Mouse (Mus musculus) embryo, embryonic 10 days (tissue): ENCODE measurements around the gene Dscaml1.

Experiments used
- DNase-seq: peaks from one replicate; pipeline ENCODE4 v3.0.0-alpha.2; 2015; ENCODE audit warnings: low spot score

The Dscaml1 gene

DNA sequence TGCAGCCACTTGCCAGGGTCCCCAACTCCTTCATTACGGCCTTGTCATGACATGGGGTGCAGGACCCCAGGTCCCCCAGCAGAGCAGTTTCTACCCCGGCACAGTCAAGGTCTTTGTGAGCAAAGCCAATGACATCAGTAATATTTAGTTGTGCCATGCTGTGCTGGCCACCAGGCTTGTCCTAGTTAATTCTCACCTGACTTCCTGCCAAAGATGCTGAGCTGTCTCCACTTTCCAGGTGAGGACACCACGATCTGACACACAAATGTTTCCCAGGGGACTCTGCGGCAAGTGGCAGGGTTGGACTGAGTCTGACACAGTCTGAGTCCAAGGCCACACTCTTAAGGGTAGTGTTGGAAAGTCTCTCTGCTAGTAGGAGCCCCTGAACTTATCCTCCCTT, at the start of gene Dscaml1:
TSS of gene Dscaml1 (plus strand) at position 173 of the 400 bp plus-strand sequence.
- DNase-seq: no peak

DNA sequence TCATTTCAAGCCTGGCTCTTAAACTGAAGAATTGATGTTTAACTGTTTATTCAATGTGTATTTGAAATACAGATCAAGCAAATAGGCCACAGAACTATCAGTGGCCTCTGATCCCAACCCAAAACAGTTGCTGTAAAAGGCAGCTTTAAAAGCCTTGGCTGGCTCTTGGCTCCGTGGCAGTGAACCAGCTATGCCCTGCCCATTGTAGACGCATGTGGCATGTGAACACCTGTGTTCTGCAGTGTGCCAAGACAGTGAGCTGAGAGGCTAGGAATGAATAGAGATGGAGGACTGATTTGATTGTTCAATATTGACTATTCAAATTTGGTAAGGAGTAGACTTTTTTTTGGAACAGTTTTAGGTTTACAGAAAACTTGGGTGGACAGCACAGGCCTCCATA, 49.5 kb upstream of the Dscaml1 start:
- DNase-seq: no peak

DNA sequence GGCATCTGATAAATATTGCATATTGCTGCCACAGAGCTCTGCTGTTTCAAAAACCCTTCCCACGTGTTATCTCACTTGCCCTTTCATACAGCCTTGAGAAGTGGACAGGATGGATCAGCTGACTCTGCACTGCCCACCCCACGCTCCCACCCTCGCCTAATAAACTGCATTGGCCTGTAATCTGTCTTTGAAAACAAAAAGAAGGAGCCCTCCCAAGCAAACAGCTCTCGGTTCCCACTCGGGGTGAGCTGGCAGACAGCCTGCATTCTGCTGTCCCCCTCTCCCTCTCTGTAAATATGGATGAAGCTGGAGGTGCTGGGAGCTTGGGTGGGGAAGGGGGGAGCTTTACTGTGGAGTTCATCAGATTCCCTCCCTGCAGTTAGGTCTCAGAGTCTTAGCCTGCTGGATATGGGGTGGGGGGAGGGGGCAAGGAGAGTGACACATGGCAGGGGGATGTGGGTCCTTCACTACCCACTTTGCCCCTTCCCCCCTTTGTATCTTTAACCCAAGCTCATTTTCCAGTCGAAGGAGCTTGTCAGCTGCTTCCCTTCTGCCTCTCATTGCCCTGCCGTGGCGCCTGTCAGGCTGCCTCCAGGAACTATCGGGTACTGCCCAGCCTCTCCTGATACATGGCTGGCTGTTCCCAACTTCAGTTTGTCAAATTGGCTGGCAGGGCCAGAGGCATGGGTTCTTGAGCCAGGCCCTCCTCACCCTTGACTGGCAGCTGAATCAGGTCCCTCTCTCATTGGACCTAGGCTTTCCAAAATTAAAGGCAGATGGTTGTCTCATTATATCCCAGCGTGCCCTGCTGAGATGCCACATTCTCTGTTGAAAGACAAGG, 45.8 kb upstream of the Dscaml1 start:
- no peak for DNase-seq

DNA sequence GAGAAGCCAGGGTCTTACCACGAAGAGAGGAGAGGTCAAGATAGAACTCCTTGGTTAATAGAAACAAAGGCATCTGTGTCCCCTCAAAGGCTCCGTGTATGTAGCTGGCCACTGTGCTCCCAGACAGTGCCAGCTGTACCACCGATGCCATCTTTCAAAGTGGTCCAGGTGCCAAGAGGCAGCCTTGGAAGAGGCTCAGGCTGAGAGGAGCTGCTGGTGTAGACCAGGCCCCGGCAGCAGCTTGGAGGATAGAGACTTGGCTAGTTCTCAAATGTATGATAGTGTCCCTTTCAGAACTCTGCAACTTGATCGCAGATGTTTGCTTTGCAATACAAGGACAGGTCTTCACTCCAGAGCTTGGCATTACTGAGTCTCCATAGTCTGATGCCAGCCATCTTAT, 44.1 kb upstream of the Dscaml1 start:
- no peak for DNase-seq

DNA sequence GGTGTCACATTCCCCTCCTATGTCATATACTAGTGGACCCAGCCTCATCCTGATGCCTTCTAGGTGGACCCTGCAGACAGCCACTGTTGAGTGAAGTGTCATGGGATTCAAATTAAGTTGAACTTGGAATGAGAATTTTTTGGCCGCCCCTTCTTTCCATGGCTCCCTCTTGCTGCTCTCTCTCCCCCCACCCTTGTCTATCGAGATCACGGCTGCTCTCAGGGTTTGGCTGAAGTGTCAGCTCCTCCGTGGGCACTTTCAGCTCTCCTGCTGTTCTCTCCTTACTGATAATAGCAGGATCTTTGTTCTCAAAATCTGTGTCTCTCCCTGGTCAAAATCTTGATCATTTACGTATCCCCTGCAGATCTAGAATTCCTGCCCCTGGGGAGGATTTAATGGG, 43.6 kb upstream of the Dscaml1 start:
- DNase-seq: no peak

DNA sequence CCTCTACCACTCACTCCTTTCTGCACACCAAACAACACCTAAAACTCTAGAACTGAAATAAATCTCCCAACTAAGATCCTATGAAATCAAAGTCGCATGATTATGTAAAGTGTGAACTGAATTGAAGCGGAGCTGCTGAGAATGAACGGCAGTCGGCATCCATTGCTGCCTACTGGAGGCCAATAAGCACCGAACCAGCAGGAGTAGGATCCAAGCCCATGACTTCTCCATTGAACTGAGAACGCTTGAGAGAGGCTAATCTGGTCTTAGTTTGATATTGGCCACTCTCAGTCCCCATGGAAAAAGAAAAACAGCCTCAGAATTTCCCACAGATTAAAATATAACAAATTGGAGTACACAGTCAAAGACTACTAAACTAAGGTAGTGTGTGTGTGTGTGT, 42.5 kb upstream of the Dscaml1 start:
- no peak for DNase-seq

DNA sequence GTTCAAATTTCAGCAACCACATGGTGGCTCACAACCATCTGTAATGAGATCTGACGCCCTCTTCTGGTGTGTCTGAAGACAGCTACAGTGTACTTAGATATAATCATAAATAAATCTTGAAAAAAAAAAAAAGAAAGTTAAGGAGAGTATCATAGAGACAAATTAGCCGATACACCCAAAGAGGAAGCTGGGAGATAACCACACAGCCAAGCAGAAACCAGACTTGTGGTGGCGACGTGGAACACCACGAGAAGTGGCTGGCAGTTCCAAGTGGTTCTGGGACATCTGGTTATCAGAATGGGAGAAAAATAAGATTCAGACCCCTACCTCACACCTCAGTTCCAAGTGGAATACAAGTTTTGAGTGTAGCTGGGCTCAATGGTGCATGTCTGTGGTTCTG, 39.7 kb upstream of the Dscaml1 start:
- DNase-seq: no peak

DNA sequence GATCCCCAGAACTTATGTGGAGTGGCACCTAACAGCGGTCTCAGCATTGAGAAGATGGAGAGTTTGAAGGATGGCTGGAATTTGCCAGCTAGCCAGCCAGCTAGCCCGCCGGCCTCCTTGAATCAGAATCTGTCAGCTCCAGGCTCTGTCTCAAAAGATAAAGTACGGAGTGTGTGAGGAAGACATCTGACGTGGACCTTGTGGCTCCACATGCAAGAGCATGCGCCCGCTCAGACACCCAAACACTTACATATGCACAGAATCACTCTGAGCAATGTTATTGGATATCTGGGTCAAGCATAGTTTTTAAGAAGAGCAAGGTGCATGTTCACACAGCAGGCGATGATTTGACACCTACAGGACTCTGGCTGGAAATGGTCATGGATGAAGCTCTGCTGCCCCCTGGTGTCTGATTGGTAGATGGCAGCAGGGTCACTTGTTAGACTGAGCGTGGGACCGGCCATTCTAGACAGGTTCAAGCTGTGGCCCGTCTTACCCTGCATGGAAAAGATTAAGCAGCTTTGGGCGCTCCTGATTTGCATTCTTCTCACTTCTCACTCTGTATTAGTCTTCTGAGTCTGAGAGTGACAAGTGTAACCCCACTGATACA, 37.9 kb upstream of the Dscaml1 start:
- DNase-seq: peak; percentile 90

DNA sequence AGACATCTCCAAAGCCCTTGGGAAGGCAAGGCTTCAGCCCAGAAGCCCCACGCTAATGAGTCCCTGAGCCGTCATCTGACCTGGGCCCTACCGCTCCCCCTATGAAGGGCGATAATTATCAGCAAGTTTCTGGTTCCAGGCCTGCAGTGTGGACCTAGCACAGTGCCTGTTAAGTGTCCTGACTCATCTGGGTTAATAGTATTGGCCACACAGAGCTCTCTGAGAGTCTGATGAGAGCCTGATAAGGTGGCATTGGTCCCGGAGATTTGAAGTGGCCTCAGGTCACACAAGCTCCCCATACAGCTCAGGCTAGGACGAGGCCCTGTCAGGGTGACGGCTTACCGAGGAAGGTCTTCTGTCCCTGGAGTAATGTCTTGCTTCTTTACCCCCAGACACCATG, 36.8 kb upstream of the Dscaml1 start:
- DNase-seq: no peak

DNA sequence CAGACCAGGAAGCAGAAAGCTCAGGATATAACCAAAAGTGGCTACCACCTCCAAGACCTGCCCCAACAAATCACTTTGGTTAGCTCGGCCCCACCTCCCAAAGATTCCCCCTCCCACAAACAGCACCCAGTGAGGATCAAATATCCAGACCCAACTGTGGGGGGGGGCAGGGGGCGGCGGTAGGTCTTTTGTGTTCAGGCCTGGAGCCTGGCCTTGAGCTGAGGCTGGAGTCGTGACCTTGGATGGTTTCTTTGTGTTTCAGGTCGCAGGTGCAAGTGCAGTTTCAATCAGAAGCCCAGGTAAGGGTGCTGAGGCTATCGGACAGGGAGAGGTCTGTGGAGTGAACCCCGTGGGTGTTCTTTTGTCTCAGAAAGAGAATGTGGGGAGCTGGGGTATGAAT, 35.1 kb upstream of the Dscaml1 start:
- DNase-seq: no peak

DNA sequence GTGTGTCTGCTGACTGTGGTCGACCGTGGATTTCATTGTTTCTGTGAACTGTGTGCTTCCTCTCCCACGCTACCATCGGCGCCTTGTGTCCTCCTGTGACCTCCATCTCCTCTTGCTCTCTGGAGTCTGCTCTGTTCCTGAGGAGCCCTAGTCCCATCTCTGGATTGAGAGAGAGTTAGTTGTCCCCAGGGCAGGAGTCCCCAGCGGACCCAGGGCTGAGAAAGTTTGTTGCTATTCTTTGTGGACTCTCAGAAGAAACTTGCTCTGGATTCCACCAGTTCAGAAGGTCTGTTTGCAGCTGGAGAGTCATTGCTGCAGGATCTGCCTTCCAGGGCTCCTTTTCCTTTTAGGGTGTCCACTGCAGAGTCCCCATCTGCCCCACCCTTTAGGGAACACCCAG, 31.2 kb upstream of the Dscaml1 start:
- DNase-seq: no peak

DNA sequence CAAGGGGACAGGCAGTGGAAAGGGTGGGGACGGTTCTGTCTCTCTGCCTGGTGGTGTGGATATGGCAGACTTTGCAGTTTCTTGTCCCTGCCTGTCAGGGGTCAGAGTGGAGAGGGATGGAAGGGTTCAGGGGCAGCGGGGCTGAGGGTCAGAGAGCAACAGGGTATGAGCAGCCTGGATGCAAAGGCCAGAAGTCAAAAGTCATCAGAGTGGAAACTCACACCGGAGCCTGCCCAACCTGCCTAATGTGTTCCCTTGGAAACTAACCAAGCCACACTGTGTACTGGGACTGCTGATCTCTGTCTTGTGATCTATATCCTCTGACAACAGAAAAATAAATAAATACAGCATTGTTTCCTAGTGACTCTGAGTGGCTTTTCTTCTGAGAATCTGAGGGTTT, 30.6 kb upstream of the Dscaml1 start:
- DNase-seq: no peak

DNA sequence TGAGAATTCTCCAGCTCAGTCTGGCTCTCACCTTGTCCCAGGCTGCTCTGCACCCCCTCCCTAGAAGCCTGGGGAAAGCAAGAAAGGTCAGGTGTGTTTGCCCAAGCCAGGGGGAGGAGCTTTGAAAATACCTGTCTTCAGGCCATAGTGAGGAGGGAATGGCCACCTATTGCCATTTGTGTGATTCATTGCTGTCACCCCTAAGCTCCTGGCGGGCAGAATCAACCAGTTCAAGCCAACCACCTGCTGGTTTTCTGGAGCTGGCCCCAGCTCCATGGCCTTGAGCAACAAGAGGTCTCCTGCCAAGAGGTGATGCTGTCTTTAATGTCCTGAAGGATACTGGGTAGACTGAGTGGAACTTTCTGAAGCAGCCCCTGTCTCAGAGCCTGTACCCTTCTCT, 28.1 kb upstream of the Dscaml1 start:
- DNase-seq: no peak

DNA sequence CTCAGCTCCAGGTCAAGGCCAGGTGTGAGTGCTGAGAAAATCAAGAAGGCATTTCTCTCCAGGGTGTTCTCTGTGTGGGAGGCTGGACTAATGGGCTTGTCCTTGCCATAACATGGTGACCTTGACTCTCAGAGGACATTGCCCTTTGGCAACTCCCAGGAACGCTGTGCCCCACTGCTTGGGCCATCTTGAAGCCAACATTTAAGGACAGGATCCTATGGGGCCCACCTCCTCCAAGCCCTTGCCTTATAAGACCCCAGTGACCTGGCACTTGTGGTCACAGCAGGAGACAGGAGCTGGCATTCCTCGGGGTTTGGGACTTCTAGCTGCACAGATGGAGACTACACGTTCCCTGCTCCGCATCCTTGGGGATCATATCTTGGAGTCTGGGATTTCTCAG, 27.0 kb upstream of the Dscaml1 start, which contains the start of gene Fxyd2:
TSS of gene Fxyd2 (plus strand) at position 236 of the 400 bp plus-strand sequence.
- no peak for DNase-seq

DNA sequence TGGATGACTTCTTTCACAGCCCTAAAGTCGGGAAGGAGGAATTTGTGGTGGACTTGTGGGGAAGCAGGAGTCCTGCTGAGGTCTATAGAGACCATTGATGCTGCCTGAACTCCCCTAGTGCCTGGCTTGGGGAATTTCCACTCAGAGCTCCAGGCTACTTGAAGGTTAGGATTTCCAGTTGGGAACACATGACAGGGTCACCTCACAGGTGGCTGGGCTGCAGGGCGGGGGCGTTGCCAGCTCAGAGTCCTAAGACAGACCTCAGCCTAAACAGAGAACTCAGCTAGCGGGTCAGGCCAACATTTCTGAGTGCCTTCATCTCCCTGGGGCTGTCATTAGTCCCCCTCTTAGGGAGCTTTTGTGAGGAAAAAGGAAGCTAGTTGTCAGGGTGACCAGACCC, 24.6 kb upstream of the Dscaml1 start:
- no peak for DNase-seq

DNA sequence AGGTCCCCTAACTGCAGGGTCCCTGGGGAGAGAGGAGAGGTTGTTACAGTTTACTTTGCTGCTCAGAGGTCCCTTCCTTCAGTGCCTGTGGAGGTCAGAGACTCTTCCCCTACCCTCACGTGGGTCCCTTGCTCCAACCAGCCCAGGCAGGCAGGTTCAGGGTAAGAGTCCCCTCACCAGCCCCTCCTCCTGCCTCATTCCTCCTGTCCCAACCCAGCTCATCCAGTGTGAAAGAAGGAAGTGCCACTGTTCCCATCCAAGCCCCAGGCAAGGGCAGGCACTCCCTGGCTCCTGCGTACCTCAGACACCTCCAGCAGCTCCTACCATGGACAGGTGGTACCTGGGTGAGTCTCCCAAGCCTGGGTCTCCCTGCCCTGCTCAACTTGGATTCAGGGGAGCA, 23.5 kb upstream of the Dscaml1 start:
- no peak for DNase-seq

DNA sequence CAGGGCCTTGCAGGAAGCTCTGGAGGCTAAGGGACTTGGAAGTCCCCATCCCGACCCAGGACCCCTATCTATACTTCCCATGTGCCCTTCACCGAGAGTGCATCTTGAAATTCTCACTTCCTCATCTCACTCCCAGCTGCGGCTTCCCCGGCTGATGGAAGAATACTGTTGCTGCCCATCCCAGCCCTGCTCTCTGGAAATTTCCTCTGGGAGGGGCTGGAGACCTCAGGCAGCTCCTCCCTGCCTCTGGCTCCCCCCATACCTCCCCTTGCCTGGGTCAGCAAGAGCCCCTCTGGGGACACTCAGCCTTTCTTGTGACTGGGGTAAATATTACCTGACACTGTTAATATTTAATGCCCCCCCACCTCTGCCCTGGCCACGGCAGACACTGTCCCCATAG, 20.7 kb upstream of the Dscaml1 start:
- no peak for DNase-seq

DNA sequence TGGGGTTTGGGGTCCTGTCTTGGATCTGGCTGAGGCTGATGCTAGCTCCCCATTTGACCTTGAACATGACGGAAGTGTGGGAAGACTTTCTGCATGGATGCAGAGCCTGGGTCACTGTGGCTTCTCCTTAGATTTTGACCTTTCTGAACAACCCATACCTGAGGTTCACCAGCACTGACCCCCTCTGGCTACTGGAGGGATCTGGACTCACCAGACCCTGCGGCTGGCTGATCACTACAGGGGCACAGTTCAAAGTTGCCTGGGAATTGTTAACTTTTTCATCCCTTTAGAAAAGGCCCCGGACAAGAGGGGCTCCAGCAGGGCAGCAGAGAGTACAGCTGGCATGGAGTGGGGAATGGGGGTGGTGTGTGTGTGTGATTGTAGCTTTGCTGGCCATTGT, 19.6 kb upstream of the Dscaml1 start:
- no peak for DNase-seq

DNA sequence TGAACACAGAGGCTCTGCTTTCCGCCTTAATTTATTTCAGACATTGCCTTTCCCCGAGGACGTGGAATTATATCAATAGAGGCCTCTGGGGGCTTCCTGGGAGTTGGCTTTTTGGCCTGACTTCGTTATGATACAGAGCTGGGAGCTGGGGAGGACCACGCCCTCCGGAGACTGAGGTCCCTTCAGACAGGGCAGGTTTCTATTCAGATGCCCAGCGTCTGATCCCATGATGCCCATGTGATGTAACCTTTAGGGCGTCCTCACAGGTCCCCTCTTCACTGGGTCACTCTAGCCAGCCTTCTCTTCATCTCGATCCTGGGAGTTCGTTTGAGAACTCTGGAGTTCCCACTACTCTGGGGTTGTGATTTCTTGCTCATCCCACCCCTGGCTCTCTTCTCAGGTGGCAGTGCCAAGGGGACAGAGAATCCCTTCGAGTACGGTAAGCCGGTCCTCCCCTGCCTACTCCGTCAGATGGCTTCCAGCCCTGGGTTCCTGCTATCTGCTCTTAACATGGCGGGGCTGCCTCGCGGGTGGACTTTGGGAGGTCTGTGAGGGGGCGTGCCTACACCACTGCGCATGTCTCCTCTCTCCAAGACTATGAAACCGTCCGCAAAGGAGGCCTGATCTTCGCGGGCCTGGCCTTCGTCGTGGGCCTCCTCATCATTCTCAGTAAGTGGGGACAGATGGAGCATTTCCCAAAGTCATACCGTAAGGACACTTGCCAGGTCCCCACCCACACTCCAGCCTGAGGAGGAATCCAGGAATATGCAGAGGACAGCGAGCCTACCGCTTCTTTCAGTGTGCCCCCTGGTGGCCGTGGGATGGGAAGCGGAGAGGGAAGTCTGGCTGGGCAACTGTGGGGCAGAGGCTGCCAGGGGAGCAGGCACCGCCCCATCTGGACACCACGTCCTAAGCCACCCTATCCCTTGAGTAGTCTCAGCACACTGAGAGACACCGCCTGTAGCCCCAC, 18.4 kb upstream of the Dscaml1 start:
- peak; percentile 85 for DNase-seq

DNA sequence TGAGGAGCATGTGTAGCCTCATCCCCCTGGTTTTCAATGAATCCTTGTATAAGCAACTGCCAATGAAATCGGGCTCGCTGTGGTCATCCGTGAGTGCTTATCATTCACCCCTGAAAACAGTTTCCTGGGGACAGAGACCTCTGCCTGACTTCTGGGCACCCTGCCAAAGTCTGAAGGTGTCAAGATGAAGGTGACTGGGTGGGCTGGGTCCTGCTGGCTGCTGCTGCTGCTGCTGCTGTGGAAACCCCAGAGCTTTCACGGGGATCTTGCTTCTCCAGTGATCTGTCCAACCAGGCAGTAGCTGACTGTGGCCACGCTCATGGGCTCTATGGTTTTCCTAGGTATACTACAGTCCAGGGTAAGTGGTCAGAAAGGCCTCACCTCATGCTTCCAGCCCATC, 16.2 kb upstream of the Dscaml1 start:
- DNase-seq: no peak

DNA sequence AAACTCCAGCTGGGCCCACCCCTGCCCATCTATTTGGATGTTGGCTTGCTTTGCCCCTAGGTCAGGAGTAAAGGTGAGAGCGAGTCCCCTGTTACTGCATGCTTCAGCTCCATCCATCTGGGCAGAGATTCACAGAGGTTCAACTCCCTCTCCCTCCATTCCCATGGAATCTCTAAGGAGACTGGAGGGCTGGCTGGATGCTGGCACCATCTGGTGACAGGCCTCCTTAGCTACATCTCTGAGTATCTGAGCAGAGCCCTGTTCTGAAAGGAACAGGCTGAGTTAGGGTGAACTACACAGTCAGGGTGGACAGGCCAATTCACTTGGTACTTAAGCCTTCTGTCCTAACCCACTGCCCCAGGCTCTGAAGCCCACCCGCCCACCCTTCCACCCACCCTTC, 15.8 kb upstream of the Dscaml1 start:
- DNase-seq: no peak

DNA sequence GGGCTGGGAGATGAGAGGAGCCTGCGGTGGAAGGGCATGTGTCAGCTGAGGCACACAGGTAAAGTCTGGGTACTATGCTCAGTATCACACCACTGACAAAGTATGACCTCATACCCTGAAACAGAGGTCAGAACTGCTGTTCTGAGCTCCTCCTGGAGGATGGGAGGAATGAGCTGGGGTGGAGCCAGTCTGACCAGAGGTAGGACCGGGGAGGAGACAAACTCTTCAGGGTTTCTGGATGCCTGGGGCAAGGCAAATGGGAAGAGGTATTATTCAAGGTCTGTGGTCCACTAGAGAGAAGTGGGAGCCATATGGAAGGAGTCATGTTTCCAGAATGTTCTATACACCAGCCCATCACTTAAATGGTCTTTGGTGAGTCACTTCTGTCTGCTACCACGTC, 15.3 kb upstream of the Dscaml1 start:
- DNase-seq: no peak

DNA sequence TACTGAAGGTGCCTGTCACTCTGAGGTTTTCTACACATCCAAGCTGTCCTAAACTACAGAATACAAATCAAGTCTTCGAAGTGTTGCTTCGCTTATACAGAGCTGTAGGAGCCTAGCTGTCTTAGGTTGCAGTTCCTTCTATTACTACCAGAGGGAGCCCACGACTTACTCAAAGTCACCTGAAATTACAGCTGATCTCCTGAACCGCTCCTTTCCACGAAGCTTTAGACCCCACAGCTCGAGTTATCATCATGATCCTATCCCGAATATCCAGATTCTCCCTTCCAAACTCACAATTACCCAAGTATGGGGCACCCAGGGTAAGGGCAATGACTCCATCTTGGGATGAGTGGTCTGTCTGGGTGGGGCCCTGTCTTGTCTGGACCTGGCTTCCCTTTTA, 14.6 kb upstream of the Dscaml1 start:
- DNase-seq: peak; percentile 73
